Mouse (Mus musculus) c-Kit-negative CD71-positive TER-119-positive erythroid progenitor cells, embryonic 14.5 days (primary cell): ENCODE results near the gene Zfp654.

Experiments used
- DNase-seq: peaks from one replicate; pipeline ENCODE4 v3.0.0-alpha.2; 2013; ENCODE audit warnings: low read depth, low spot score

The Zfp654 gene

DNA sequence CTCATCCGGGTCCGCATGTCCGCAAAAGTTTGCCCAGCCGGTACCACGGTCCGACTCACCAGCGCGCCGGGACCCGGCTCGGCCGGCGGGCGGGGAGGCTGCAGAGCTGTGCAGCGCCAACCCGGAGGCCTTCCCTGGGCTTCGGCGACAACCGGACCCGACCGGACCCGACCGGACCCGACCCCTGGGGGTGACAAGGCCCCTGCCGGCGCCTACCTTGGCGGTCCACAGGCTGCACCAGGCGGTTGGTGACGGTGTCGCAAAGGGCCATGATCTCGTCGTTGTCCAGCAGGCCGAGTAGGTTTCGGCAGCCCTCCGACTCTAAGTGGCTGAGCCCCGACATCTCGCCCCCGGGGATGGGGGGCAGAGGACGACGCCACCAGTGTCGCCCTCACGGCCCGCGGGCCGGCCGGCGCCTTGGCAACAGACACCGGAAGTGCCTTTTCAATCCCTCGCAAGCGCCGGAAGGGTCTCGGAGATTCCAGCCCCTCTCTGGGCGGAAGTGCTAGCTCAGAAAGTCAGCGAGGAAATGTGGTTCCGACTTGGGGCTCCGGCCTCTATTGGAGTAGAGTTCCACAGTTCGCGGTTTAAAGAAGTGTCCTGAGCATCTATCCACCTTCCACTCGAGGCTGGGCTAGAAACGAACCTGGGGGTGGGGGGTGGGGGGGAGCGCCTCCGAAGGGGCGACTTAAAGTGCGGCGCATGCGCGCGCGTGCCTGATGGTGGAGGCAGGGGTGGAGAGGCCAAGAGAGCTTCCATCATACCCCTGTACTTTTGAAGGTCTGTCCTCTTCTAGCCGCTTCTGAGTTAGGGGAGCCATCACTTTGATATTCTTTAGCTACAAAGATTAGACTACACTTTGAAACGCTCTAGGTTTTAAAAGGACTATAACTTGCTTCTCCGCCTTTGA lies 80.7 kb downstream of the Zfp654 start, which contains the start of gene 4930453N24Rik:
Gene 4930453N24Rik (minus strand): TSS at position 641 of the 910 bp plus-strand sequence.
- DNase-seq = peak; percentile 60

DNA sequence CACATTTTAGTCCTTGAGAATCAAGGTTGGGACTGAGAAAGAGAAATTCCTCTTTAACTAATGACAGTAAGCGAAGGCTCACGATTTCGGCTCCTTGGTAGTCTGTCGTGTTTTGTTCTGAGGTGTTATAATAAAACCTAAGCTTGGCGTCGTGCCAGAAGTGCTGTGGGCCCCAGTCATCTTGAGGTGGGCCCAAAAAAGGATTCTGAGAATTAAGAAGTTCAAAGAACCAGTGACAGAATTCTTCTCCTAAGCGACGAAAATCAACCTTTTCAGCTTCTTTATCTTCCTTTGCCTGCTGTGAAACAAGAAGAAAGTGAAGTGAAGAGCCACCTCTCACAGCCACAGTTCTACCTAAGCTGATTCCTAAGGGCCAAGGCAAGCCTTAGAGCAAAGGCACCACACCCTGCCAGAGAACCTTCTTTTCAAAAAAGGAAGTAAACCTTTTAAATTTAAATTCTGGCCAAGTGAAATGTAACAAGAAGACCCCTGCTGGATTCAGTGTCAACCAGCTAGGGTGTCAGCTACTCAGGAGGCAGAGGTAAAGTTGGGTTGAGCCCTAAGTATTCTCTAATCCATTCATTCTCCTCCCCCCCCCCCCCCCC lies 84.7 kb downstream of the Zfp654 start:
- DNase-seq = no peak

DNA sequence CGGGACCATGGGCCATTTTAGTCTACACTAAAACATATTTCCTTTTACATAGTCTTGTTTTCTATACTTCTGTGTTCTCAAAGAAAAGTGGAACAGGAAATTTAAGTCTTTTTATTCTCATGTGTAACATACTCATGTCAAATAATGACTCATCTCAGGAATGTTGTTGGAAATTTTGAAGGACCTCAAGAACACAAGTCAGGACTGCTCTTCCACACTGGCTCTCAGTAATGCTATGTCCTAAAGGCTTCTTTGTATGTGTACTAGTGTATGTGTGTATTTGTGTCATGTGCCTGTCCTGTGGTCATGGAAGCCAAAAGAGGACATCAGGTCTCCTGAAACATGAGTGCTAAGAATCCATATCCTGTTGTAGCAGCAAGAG lies 92.2 kb downstream of the Zfp654 start:
- DNase-seq = no peak

DNA sequence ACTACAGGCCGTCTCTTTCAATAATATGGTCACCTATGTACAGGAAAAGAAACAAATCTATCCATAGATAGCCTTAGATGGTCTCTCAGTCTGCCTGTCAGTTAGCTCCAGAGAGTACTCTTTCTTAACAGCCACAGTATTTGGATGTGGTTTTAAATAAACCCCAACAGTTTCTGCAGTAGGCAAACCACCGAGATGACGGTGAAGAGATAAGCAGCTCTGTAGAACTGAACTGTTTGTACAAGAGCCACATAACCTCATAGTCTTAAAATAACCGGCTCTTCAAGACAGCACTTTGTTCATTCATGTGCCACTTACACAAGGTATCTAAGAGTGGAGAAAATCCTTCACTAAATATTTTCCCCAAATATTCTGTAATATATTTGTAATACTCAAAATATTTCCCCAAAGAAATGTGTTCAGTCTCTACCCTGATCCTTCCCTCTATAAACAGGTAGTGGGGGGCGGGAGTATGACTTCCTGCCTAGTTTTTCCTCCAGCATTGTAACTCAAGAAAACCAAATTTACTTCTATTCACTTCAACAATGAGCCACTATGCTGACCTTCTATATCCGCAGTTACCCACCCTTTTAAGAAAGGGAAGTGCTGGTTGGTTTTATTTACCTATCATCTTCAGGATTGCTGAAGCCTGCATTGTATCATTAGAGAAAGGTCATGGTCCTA lies 92.7 kb downstream of the Zfp654 start:
- no peak for DNase-seq

DNA sequence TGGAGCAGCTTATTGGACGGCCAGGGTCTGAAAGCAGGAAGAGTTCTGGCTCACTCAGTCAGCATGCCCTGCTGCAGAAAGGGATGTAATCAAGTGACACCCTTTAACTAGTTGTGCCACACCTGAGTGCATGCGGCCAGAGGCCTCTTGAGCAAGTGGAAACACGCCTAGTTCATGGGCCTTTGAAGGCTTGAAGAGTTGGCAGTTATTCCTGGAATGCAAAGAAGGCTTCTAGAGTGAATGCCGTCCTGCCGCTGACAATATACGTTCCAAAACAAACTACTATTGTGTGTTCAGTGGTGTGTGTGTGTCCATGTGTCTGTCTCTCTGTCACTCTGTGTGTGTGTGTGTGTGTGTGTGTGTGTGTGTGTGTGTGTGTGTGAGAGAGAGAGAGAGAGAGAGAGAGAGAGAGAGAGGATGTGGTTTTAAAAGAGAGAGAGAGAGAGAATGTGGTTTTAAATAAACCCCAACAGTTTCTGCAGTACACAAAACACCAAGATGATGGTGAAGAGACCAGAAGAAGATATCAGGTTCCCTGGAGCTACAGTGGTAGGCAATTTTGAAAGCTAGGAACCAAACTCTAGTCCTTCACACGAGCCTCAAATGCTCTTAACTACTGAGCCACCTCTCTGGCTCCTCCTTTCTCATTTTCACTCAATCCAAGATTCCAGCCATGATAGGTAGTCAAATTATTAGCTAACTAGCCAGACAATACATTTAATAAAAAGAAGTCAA lies 93.6 kb downstream of the Zfp654 start:
- no peak for DNase-seq

DNA sequence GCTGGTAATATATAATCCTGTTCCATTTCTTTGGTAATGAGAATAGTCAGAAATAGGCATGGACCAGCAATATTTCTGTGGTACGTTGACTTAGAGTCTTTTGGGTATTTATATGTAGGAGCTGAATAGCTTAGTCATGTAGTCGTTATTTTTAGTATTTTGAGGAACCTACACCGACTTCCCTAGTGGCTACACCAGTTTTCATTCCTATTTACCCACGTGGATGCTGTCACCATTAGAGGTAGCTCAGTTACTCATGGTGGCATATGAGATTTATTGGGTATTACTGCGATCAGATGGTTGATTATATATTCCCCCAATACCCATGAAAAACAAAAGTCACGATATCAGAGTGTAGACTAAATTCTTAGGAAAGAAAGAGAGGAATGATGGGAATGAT lies 95.1 kb downstream of the Zfp654 start:
- no peak for DNase-seq

DNA sequence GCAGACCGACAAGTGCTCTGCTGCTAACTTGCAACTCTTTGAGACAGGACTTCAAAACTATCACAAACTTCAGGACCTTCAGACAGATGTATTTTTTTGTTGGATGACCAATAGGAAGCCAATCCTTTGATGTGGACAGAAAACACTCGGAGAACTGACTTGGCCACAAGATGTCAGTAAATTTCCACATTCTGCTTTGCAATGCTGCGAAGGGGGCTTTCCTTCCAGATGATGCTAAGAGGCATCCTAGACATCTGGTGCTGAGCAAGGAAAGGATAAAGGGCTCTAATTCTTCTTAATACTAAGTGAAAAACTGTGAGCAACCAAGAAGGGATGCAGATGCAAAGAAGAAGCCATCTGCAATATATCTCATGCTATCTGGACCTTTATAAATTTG lies 96.7 kb downstream of the Zfp654 start:
- no peak for DNase-seq

DNA sequence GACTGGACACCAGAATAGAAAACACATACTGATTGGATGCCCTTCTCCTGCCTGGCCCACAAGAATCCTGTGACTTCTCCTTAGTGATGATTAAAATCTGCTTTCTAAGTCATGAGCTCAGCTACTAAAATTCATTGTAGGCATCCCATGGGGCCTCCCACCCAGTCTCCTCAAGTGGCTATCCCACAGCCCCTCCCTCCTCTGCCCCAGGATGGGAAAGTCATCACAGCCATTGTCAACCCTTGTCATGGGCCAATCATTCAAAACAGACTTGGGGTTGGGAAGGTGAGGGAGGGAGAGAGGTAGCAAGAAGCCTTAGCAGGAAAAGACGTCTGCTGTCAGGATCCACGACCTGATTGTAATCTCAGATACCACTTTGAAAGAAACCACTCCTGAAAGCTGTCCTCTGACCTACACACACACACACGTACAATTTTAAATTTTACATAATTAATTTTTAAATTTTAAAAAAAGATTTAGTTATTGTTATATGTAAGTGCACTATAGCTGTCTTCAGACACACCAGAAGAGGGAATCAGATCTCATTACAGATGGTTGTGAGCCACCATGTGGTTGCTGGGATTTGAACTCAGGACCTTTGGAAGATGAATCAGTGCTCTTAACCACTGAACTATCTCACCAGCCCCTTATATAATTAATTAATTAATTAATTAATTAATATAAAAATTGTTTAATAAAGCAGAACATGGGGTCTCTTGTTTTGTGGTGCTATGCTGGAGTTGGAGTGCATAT lies 97.3 kb downstream of the Zfp654 start:
- DNase-seq = no peak

DNA sequence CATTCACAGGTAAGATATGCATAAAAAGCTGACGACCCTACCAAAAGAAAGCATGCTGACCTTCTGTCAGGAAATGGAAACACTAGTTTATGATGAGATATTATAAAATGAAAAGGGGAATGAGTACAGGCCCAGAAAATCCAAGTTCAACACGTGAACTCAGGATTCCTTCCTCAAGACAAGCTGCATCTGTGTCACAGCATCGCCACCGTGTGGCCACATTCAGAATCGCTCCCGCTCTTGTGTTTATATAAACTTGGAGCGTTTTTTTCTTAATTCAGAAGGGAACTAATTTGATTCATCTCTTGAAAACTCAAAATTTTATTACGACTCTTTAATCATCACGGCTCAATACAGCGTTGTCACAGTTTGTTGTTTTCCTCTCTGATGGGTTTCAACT lies 103.2 kb downstream of the Zfp654 start:
- peak; percentile 13 for DNase-seq

DNA sequence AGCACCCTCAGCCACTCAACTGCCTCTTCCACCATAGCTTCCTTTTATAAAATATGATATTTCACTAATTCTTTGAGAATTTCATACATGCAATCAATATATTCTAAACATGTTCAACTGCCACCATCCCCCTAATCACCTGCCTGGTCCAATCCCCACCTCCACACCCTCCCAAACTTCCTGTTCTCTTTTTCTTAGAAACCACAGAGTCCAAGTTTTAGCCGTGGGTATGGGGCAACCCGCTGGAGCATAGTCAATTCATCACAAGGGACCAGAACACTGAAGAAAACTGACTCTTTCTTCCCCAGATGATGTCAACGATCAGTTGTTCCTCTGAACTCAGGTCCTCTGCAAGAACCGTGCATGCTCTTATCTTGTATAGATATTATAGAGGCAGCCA lies 106.4 kb downstream of the Zfp654 start:
- no peak for DNase-seq

DNA sequence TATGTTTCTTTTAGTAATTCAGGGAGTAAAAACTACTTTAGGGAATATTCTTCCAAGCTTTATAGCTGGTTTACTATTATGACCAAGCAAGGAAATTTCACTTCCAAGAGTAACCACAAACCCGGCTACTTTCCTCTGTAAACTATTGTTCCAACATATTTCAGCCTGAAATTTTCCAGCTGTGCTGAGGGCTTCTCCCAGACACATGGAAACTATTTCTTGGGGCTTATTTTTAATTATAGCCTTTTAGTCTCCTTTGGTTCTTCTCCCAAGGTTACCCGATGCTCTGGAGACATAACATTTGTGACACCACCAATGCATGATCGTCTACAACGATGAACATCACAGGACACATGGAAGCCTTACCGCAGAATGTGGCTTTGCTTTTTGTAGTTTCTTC lies 114.2 kb downstream of the Zfp654 start:
- DNase-seq = no peak
